ENCODE assay signal across 17 mouse cellular contexts in the genomic region with DNA sequence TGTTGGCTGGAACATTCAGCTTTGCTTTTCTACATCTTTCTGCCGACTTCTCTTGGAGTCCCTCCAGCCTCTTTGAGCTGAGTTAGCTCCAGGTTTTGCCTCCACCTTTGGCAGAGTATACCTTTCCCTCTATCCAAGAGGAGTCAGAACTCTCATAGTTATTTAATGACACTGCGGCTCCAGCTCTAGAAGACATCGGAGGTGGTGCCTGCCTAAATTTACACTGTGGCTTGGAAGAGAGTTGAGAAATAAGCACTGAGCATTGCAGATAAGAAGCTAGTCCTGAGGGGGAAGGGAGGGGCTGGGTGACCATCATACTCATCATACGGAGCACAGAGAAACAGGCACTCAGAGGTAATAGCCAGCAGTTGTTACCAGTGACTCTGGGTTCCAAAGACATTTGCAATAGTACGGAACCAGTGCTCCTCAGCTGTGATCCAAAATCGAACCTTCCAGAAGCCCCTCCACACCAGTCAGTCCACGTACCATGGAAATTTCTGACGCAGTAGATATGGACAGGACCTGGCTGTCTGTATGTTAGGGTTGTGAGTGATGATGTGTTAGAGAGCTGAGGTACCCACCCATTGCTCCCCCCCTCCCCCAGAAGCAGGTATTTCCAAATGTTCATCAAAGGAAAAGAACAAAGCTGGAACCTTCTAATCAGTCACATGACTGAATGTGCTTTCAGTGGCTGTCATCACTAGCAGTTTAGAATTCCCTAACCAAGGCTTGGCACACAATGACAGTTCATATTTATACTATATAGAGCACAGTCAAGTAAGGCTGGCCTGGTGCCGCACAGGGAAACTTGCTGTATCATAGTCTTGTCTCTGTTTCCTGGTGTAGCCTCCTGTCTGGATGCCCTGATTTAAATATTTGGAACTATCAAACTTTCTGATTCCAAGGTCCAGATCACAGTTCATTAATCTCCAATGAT.
DNase-seq lines count a peak whose midpoint lies in the region; ATAC-seq and TF ChIP-seq lines count a peak whose summit lies in the region.
"Had no signal": no experiment of that assay in that cellular context is flagged by ENCODE, and none has a peak within 500 bp of the region (broad histone marks: within the 10 kb centered on the region; RNA-seq: fewer than 3 reads in every experiment).

No protein-coding gene starts in this region.

- no peaks in the 10 kb centered on the region for H3K27me3 ChIP-seq in embryonic facial prominence, embryonic 14.5 days (replicated peaks; ENCODE audit: control insufficient read depth, insufficient read depth, low read length)
- H3K27me3 ChIP-seq in embryonic facial prominence, embryonic 10.5 days (replicated peaks; ENCODE audit: low read depth, poor library complexity, severe bottlenecking) = no peaks in the 10 kb centered on the region
- H3K27me3 ChIP-seq: hindbrain, embryonic 12.5 days; kidney, embryonic 15.5 days; liver, embryonic 15.5 days had no signal

- peaks cover 3% of the 10 kb centered on the region; the same call in 1 of the 2 replicates for H3K4me1 ChIP-seq in embryonic facial prominence, embryonic 14.5 days (ENCODE audit: control insufficient read depth, insufficient read depth, low read length)
- peaks cover 6% of the 10 kb centered on the region; the same call in 1 of the 2 replicates for H3K4me1 ChIP-seq in embryonic facial prominence, embryonic 10.5 days
- 0 out of 2 replicates have a peak, but pooled peaks cover 2% of the 10 kb centered on the region for H3K4me1 ChIP-seq in lung, adult 2 months (ENCODE audit: control insufficient read depth, insufficient read depth, low read length)
- H3K4me1 ChIP-seq: liver, embryonic 15.5 days had no signal

- H3K9ac ChIP-seq in embryonic facial prominence, embryonic 14.5 days (ENCODE audit: low read depth, low read length) = no peak overlapping the region
- H3K9ac ChIP-seq: hindbrain, embryonic 12.5 days; kidney, embryonic 15.5 days; liver, embryonic 15.5 days had no signal

- H3K9me3 ChIP-seq in embryonic facial prominence, embryonic 14.5 days (ENCODE audit: control insufficient read depth, low read length) = no peaks in the 10 kb centered on the region
- no peaks in the 10 kb centered on the region for H3K9me3 ChIP-seq in embryonic facial prominence, embryonic 10.5 days
- H3K9me3 ChIP-seq: hindbrain, embryonic 12.5 days; kidney, embryonic 15.5 days; liver, embryonic 15.5 days; midbrain, embryonic 10.5 days had no signal

- no peak overlapping the region for H3K27ac ChIP-seq in embryonic facial prominence, embryonic 14.5 days (replicated peaks; ENCODE audit: low read depth, low read length)
- H3K27ac ChIP-seq in embryonic facial prominence, embryonic 10.5 days (replicated peaks) = no peak overlapping the region
- H3K27ac ChIP-seq: hindbrain, embryonic 12.5 days; kidney, embryonic 15.5 days; liver, embryonic 15.5 days; midbrain, embryonic 10.5 days had no signal

- H3K4me2 ChIP-seq in embryonic facial prominence, embryonic 14.5 days (ENCODE audit: low read depth, low read length) = no peak overlapping the region
- H3K4me2 ChIP-seq: hindbrain, embryonic 12.5 days; kidney, embryonic 15.5 days; liver, embryonic 15.5 days had no signal

- 77% methylated on average over 9 of the region's 9 CpGs for WGBS in embryonic facial prominence, embryonic 14.5 days
- WGBS in embryonic facial prominence, embryonic 10.5 days = 90% methylated on average over 9 of the region's 9 CpGs
- 59% methylated on average over 9 of the region's 9 CpGs for WGBS in lung, adult 2 months

- no peak for ATAC-seq in embryonic facial prominence, embryonic 14.5 days (ENCODE audit: low read depth)
- ATAC-seq: forebrain, embryonic 14.5 days had no signal

- TF ChIP-seq POLR2A in lung, adult 2 months (IDR thresholded peaks at IDR 0.05; ENCODE audit: borderline replicate concordance, extremely low read depth, low read depth, low read length) = no peak

- TF ChIP-seq CTCF in lung, adult 2 months (IDR thresholded peaks at IDR 0.05; ENCODE audit: insufficient read depth, low read length) = no peak

- peak; percentile 16 for DNase-seq in embryonic facial prominence, embryonic 14.5 days (ENCODE audit: low spot score)
- no peak for DNase-seq in embryonic facial prominence, embryonic 10.5 days (ENCODE audit: low spot score)
- DNase-seq in kidney, adult 18-20 months = peak; percentile 12
- DNase-seq in kidney, postnatal 14 days = no peak
- peak; percentile 48 for DNase-seq in lung, postnatal 10 days
- no peak for DNase-seq in lung, adult 2 months
- DNase-seq in adrenal gland, postnatal 36 days = no peak
- DNase-seq in thymus, postnatal 0 days (ENCODE audit: low spot score) = no peak
- DNase-seq: cerebellum, adult 18-20 months; gastrocnemius, postnatal 25 days; thymus, adult 18-20 months had no signal

- H3K36me3 ChIP-seq in embryonic facial prominence, embryonic 14.5 days (ENCODE audit: control insufficient read depth, insufficient read depth, low read length) = no peaks in the 10 kb centered on the region
- no peaks in the 10 kb centered on the region for H3K36me3 ChIP-seq in embryonic facial prominence, embryonic 10.5 days (replicated peaks)
- H3K36me3 ChIP-seq: hindbrain, embryonic 12.5 days; kidney, embryonic 15.5 days; liver, embryonic 15.5 days; midbrain, embryonic 10.5 days had no signal

- no peak overlapping the region for H3K4me3 ChIP-seq in embryonic facial prominence, embryonic 14.5 days (ENCODE audit: low read depth, low read length)
- no peak overlapping the region for H3K4me3 ChIP-seq in embryonic facial prominence, embryonic 10.5 days
- no peak overlapping the region for H3K4me3 ChIP-seq in lung, adult 2 months (replicated peaks; ENCODE audit: extremely low read depth, low read depth, low read length)
- H3K4me3 ChIP-seq: hindbrain, embryonic 12.5 days; kidney, embryonic 15.5 days; liver, embryonic 15.5 days; midbrain, embryonic 10.5 days; myocyte had no signal

Comparison
In these comparisons a context has a peak if more than half of its experiments do, and no peak if none do; other contexts are left out.
1. DNase-seq: peak in embryonic facial prominence, embryonic 14.5 days (single experiment), kidney, adult 18-20 months (single experiment) and lung, postnatal 10 days (single experiment); none in embryonic facial prominence, embryonic 10.5 days (single experiment), kidney, postnatal 14 days (single experiment), lung, adult 2 months (single experiment), adrenal gland, postnatal 36 days (0 of 2) and thymus, postnatal 0 days (single experiment).